Mouse (Mus musculus): ENCODE results near the gene Cdh24.

Cdh24 gene

GRCm38 (mm10) chr14:54605752-54606321 lies 35.3 kb downstream of the Cdh24 start, which contains the start of gene 4931414P19Rik:
4931414P19Rik (minus strand) TSS chr14:54605993.
- DNase-seq (ENCODE audit: low read depth), result peak; percentile 75

GRCm38 (mm10) chr14:54603686-54604085 lies 37.5 kb downstream of the Cdh24 start:
- DNase-seq (ENCODE audit: low read depth), result peak; percentile 19

DNA sequence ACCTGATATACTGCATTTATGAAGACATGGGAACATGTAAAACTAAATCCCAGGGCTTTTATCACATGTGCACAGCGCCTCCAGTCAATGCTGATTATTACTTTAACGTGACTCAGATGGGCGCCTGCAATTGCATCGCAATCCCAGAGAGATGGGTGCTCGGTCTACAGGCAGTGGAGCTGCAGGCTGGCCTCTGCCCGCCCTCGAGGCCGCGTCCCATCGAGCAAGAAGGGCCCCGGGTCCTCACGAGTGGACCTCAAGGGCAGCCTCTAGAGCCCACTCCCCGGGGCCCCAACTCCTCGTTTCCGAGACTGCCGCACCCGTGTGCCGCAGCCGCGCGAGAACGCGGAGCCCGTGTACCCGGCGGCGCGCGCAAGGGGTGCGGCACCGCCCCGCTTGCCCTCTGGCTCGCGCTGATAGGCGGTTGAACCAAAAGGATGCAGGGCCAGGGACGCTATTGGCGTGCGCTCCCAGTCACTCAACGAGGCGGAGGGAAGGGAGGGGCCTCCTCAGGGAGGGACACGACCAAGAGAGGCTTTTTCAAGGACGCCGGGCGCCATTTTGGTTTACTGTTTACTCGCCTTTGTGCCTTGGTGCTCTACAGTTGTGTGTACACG lies 38.0 kb downstream of the Cdh24 start:
- DNase-seq (ENCODE audit: low read depth), result peak; percentile 92

GRCm38 (mm10) chr14:54602613-54603012 lies 38.6 kb downstream of the Cdh24 start:
- no peak for DNase-seq (ENCODE audit: low read depth)

GRCm38 (mm10) chr14:54601601-54602000 lies 39.6 kb downstream of the Cdh24 start:
- peak; percentile 30 for DNase-seq (ENCODE audit: low read depth)

DNA sequence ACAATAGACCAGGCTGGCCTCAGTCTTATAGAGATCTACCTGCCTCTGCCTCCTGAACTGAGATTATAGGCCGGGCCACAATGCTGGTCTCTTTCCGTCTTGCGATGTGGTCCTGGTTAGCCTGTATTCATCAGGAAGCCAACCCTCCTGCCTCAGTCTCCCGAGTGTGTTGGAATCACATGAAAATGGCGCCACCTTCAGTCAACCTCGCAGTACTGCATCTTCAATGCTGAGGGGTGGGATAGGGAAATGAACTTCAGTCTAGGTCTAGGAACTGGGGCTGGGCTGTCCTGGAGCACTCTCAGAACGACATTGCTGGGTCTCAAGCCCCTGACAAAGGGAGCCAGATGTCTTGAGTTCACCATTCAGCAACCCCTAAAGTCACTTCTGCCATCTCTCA lies 44.1 kb downstream of the Cdh24 start:
- DNase-seq (ENCODE audit: low read depth), result no peak

- DNase-seq (ENCODE audit: low read depth), result no peak
Observed at GRCm38 (mm10) chr14:54594631-54595414, 46.3 kb downstream of the Cdh24 start.

DNA sequence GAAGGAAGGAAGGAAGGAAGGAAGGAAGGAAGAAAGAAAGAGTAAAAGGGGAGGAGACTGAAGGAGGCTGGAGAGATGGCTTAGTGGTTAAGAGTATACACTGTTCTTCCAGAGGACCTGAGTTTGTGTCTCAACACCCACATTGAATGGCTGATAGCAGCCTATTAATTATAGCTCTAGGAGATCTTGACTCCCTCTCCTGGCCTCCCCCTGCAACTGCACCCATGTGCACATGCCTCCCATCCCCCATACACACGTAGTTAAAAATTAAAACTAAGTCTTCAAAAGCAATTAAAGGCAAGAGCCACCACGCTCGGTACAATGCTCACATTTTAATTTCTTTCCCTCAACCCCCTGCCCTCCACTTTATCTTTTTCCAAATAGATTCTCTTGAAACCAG lies 47.1 kb downstream of the Cdh24 start:
- DNase-seq (ENCODE audit: low read depth), result peak; percentile 25

- DNase-seq (ENCODE audit: low read depth), result peak; percentile 79
Observed at GRCm38 (mm10) chr14:54592319-54592934, 48.7 kb downstream of the Cdh24 start.

DNA sequence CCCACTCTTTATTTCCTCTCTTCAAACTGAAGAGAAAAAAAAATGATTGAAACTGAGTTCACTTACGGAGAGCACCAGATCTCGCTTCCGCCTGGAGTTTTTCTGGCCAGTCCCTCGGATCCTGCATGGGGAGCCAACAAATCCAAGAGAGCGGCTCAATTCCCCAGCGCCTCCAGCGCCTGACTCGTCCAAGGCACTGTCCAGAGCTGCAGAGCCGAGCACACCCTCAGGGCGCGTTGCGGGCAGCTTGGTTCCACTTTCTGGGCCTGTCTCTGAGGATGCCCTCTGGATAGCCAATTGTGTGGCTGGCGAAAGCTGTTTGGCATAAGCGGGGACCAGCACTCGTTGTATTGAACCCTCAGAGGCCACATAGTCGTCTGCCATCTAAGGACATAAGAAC lies 50.1 kb downstream of the Cdh24 start:
- DNase-seq (ENCODE audit: low read depth), result no peak

DNA sequence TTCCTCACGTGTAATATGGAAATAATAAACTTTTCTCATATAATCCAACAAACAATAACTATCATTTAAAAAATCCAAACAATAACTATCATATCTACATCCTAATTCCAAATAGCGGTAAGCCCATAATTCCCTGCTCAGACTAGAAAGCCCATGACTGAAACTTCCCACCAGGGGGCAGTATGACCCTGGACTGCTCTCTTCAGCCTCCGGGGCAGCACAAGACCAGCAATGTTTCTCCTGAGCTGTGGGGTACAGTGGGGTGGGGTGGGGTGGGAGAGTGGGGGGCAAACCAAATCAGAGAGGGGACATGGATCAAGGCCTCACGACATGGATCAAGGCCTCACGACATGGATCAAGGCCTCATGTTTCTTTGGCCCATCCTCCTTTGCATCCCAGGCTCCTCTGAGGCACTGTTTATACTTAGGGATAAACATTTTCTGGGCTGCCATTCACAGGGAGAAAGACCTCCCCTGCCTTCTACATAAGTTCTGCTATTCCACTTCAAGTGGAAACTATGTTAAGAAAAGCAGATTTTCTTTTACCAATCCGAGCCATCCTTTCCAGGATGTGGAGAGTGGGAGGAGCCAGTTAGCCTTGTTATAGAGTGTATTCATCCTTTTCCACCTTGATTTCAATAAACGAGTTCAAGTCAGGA lies 57.4 kb downstream of the Cdh24 start:
- DNase-seq (ENCODE audit: low read depth), result peak; percentile 73

GRCm38 (mm10) chr14:54582536-54582935 lies 58.6 kb downstream of the Cdh24 start:
- no peak for DNase-seq (ENCODE audit: low read depth)
